Comparison of ENCODE assay signal across 8 mouse cellular contexts in genomic region chr9:110742295-110742950, GRCm38 (mm10). TPM values are rescaled to one million over a fixed set of nuclear protein-coding genes. Genes with fewer than 3 reads are reported as not detected.
DNase-seq lines count a peak whose midpoint lies in the region; ATAC-seq and TF ChIP-seq lines count a peak whose summit lies in the region.

No protein-coding gene starts in this region.

- TF ChIP-seq EP300 in stomach, postnatal 0 days (optimal IDR thresholded peaks at IDR 0.05), result no peak

- under 1% methylated on average over 48 of the region's 71 CpGs for WGBS in spleen, adult 2 months
- WGBS in intestine, embryonic 14.5 days, result under 1% methylated on average over 57 of the region's 71 CpGs
- under 1% methylated on average over 48 of the region's 71 CpGs for WGBS in stomach, postnatal 0 days

- peak overlapping the region; percentile 78 for H3K4me2 ChIP-seq in intestine, embryonic 14.5 days (ENCODE audit: low read length)
- H3K4me2 ChIP-seq in stomach, postnatal 0 days (replicated peaks; ENCODE audit: low read depth), result peak overlapping the region; percentile 81

- no peak for DNase-seq in spleen, adult 2 months (ENCODE audit: low read depth in 1 of 2, low spot score in 2 of 2)
- DNase-seq in spleen, postnatal 14 days (ENCODE audit: low spot score in 2 of 2), result no peak
- peak; percentile 72 for DNase-seq in intestine, embryonic 14.5 days (ENCODE audit: low spot score)
- DNase-seq in lung, postnatal 10 days, result peak; percentile 47
- DNase-seq in stomach, postnatal 0 days (ENCODE audit: low spot score), result peak; percentile 48
- no peak for DNase-seq in frontal cortex, postnatal 10 days (ENCODE audit: low spot score in 2 of 2)
- no peak for DNase-seq in thymus, postnatal 0 days (ENCODE audit: low spot score)

- H3K4me1 ChIP-seq in spleen, adult 2 months (ENCODE audit: control insufficient read depth, insufficient read depth, insufficient read length), result peaks cover 6% of the 10 kb centered on the region; the same call in 1 of the 2 replicates
- no peaks in the 10 kb centered on the region for H3K4me1 ChIP-seq in embryonic fibroblast, embryonic 13.5 days (ENCODE audit: control insufficient read depth, insufficient read depth, low read length)
- H3K4me1 ChIP-seq in intestine, embryonic 14.5 days (replicated peaks; ENCODE audit: control insufficient read depth, insufficient read depth, low read length), result peaks cover 22% of the 10 kb centered on the region
- H3K4me1 ChIP-seq in stomach, postnatal 0 days (replicated peaks; ENCODE audit: control insufficient read depth, insufficient read depth), result no peaks in the 10 kb centered on the region

- no peaks in the 10 kb centered on the region for H3K36me3 ChIP-seq in spleen, adult 2 months (ENCODE audit: control insufficient read depth, insufficient read depth, low read length)
- peaks cover 7% of the 10 kb centered on the region; the same call in 1 of the 2 replicates for H3K36me3 ChIP-seq in intestine, embryonic 14.5 days (ENCODE audit: control insufficient read depth, insufficient read depth, low read length)
- H3K36me3 ChIP-seq in stomach, postnatal 0 days (ENCODE audit: control insufficient read depth, insufficient read depth, low read length), result no peaks in the 10 kb centered on the region

- peak overlapping the region; percentile 69 for H3K9ac ChIP-seq in intestine, embryonic 14.5 days (ENCODE audit: low read length)
- peak overlapping the region; percentile 74 for H3K9ac ChIP-seq in stomach, postnatal 0 days (ENCODE audit: low read length)

- H3K27me3 ChIP-seq in spleen, adult 2 months (ENCODE audit: control insufficient read depth, insufficient read depth, low read length), result peaks cover 23% of the 10 kb centered on the region
- peaks cover 8% of the 10 kb centered on the region; the same call in 1 of the 2 replicates for H3K27me3 ChIP-seq in intestine, embryonic 14.5 days (replicated peaks; ENCODE audit: control insufficient read depth, insufficient read depth, low read length)
- H3K27me3 ChIP-seq in stomach, postnatal 0 days (ENCODE audit: control insufficient read depth, insufficient read depth, low read length), result no peaks in the 10 kb centered on the region; the same call in none of the 2 replicates

- TF ChIP-seq CTCF in spleen, adult 2 months (IDR thresholded peaks at IDR 0.05; ENCODE audit: extremely low read depth, insufficient read depth, insufficient read length, insufficient replicate concordance), result no peak
- TF ChIP-seq CTCF in embryonic fibroblast, embryonic 13.5 days (IDR thresholded peaks at IDR 0.05; ENCODE audit: borderline replicate concordance, insufficient read depth, low read length), result no peak
- no peak for TF ChIP-seq CTCF in stomach, postnatal 0 days (IDR thresholded peaks at IDR 0.05; ENCODE audit: low read depth)

- ATAC-seq in intestine, embryonic 14.5 days (replicated peaks; ENCODE audit: low FRiP score, low TSS enrichment, low read depth), result peak; percentile 67
- peak; percentile 60 for ATAC-seq in stomach, postnatal 0 days (ENCODE audit: low FRiP score, low TSS enrichment)

- peak overlapping the region; percentile 57 for H3K4me3 ChIP-seq in spleen, adult 2 months (ENCODE audit: extremely low read depth, insufficient read depth, insufficient read length)
- peak overlapping the region; percentile 73 for H3K4me3 ChIP-seq in embryonic fibroblast, embryonic 13.5 days (ENCODE audit: insufficient read depth, low read length)
- H3K4me3 ChIP-seq in intestine, embryonic 14.5 days (ENCODE audit: low read depth, low read length), result peak overlapping the region; percentile 73
- H3K4me3 ChIP-seq in stomach, postnatal 0 days (ENCODE audit: low read depth, low read length), result peak overlapping the region; percentile 59

- no peaks in the 10 kb centered on the region for H3K9me3 ChIP-seq in intestine, embryonic 14.5 days (ENCODE audit: control insufficient read depth, low read length)
- no peaks in the 10 kb centered on the region for H3K9me3 ChIP-seq in stomach, postnatal 0 days (ENCODE audit: control insufficient read depth, low read length)

- no peak for TF ChIP-seq POLR2A in spleen, adult 2 months (IDR thresholded peaks at IDR 0.05; ENCODE audit: low read depth, low read length)
- no peak for TF ChIP-seq POLR2A in embryonic fibroblast, embryonic 13.5 days (IDR thresholded peaks at IDR 0.05; ENCODE audit: low read depth, low read length)

- H3K27ac ChIP-seq in spleen, adult 2 months (ENCODE audit: insufficient read depth, low read length), result no peak overlapping the region
- H3K27ac ChIP-seq in embryonic fibroblast, embryonic 13.5 days (ENCODE audit: insufficient read depth, low read length), result no peak overlapping the region
- peak overlapping the region; percentile 83 for H3K27ac ChIP-seq in intestine, embryonic 14.5 days (ENCODE audit: low read depth)
- peak overlapping the region; percentile 75 for H3K27ac ChIP-seq in stomach, postnatal 0 days (replicated peaks)

RNA-seq across cellular contexts. Expression of gene Myl3, which starts 0.8 kb away (rescaled TPM):
- 0.94 TPM in 1 of 2 replicates, not detected in the other for polyA plus RNA-seq in spleen, adult 2 months (2012; rRNA removed)
- not detected in 2 replicates for polyA plus RNA-seq in embryonic fibroblast, embryonic 13.5 days (2011; ENCODE audit: insufficient read length, low read depth, missing spikeins)
- 0.23 and 1.6 TPM in 2 replicates for polyA plus RNA-seq in intestine, embryonic 14.5 days (2014; fragmentation: Nextera tagmentation; extraction: Ambion mirVana)
- 0.11 and 0.27 TPM in 2 replicates for polyA plus RNA-seq in stomach, postnatal 0 days (2015; fragmentation: Nextera tagmentation; extraction: Ambion mirVana)
- 0.94 and 1.4 TPM in 2 replicates for polyA plus RNA-seq in thymus, postnatal 0 days (2015; fragmentation: Nextera tagmentation; extraction: Ambion mirVana)

RNA-seq across cellular contexts. Expression of gene Pth1r, which starts 4.5 kb away (rescaled TPM):
- polyA plus RNA-seq in spleen, adult 2 months (2012; rRNA removed), result 11.0 and 14.0 TPM in 2 replicates
- polyA plus RNA-seq in embryonic fibroblast, embryonic 13.5 days (2011; ENCODE audit: insufficient read length, low read depth, missing spikeins), result 9.0 and 13.3 TPM in 2 replicates
- 25.7 and 26.7 TPM in 2 replicates for polyA plus RNA-seq in intestine, embryonic 14.5 days (2014; fragmentation: Nextera tagmentation; extraction: Ambion mirVana)
- polyA plus RNA-seq in stomach, postnatal 0 days (2015; fragmentation: Nextera tagmentation; extraction: Ambion mirVana), result 10.5 and 10.6 TPM in 2 replicates
- 2.6 and 2.9 TPM in 2 replicates for polyA plus RNA-seq in thymus, postnatal 0 days (2015; fragmentation: Nextera tagmentation; extraction: Ambion mirVana)

RNA-seq across cellular contexts. Expression of gene Prss42, which starts 55.5 kb away (rescaled TPM):
- not detected in 2 replicates for polyA plus RNA-seq in spleen, adult 2 months (2012; rRNA removed)
- not detected in 2 replicates for polyA plus RNA-seq in embryonic fibroblast, embryonic 13.5 days (2011; ENCODE audit: insufficient read length, low read depth, missing spikeins)
- not detected in 2 replicates for polyA plus RNA-seq in intestine, embryonic 14.5 days (2014; fragmentation: Nextera tagmentation; extraction: Ambion mirVana)
- not detected in 2 replicates for polyA plus RNA-seq in stomach, postnatal 0 days (2015; fragmentation: Nextera tagmentation; extraction: Ambion mirVana)
- polyA plus RNA-seq in thymus, postnatal 0 days (2015; fragmentation: Nextera tagmentation; extraction: Ambion mirVana), result not detected in 2 replicates

Comparison
In these comparisons a context has a peak if more than half of its experiments do, and no peak if none do; other contexts are left out.
1. DNase-seq: peak in intestine, embryonic 14.5 days (single experiment), lung, postnatal 10 days (single experiment) and stomach, postnatal 0 days (single experiment); none in spleen, adult 2 months (0 of 2), spleen, postnatal 14 days (0 of 2), frontal cortex, postnatal 10 days (0 of 2) and thymus, postnatal 0 days (single experiment).
2. H3K27ac ChIP-seq: peak in intestine, embryonic 14.5 days (single experiment) and stomach, postnatal 0 days (single experiment); none in spleen, adult 2 months (single experiment) and embryonic fibroblast, embryonic 13.5 days (single experiment).
3. Peak in every context shown above with its lines, with median percentiles within 50 percentile points of each other: H3K4me3 ChIP-seq.